Mouse (Mus musculus): ENCODE results near the gene Ak8. TPM values are rescaled to one million over a fixed set of nuclear protein-coding genes. Genes with fewer than 3 reads are reported as not detected.
A peak's percentile ranks its signal among the peaks of the same experiment; 100 is the strongest.

The Ak8 gene
- polyA plus RNA-seq (2014; fragmentation: Nextera tagmentation; extraction: Ambion mirVana): 0.19 and 1.3 TPM in 2 replicates

DNA sequence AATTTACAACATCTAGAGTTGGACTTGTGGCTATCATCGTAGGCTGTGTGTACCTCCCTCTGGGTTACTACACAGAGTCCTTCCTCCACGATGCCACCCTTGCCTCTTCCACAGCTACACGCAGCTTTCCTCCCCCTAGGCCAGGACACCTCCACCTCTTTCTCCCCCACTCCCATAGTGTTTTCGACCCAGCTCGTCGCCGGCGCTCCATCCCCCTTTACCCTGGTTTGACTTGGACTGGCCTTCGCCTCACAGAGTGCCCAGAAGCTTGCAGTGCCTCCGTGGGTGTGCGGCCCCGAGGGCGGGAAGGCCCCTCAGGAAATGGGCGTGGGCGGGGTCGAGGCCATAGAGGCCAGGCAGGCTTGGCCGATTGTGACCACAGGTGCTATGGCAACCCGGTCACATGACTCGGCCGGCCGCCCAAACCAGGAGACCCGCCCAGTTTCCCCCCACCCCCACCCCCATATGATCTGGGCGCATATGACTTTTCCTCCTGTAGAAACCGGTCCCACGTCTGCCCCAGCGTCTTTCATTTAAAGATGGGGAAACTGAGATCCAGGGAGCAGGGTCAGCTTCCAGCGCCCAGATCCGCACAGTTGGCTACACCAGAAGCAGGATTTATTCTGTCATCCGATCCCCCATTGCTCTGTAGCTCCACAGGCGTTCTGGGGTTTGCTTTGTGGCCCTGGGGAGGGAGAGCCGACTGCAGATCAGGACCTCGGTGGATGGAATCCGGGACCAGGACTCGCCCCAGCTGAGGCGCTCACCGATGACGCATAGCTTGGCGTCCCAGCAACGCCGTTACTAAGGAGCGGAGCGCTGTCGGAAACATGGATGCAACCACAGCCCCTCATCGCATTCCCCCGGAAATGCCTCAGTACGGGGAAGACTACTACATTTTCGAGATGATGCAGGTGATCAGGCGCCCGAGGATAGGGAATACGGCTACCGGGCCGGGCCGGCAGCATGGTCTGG, at the start of gene Ak8, which contains the start of gene Spaca9:
TSS of gene Ak8 (plus strand) at position 804 of the 975 bp plus-strand sequence.
TSS of gene Spaca9 (minus strand) at position 367 of the 975 bp plus-strand sequence.
- Histone ChIP-seq H3K4me3 (ENCODE audit: low read depth, low read length) (peak within 1 kb of the TSS; percentile 61), H3K27ac (ENCODE audit: low read depth) (0 out of 2 replicates have a peak within 1 kb of the TSS, but pooled peaks have one; percentile 11)

GRCm38 (mm10) chr2:28650526-28650925, 49.4 kb upstream of the Ak8 start:
- Histone ChIP-seq H3K36me3 (ENCODE audit: control insufficient read depth, insufficient read depth, low read length) (peaks cover 10% of the 10 kb centered on the region; the same call in 1 of the 2 replicates), H3K4me2 (ENCODE audit: low read length) (no peak overlapping the region), H3K9ac (ENCODE audit: low read length) (no peak overlapping the region), H3K27me3 (replicated peaks; ENCODE audit: control insufficient read depth, insufficient read depth, low read length) (no peaks in the 10 kb centered on the region), H3K9me3 (ENCODE audit: control insufficient read depth, low read length) (no peaks in the 10 kb centered on the region), H3K4me1 (replicated peaks; ENCODE audit: control insufficient read depth, insufficient read depth, low read length) (no peaks in the 10 kb centered on the region), H3K27ac (ENCODE audit: low read depth) (no peak overlapping the region), H3K4me3 (ENCODE audit: low read depth, low read length) (no peak overlapping the region)
- ATAC-seq (replicated peaks; ENCODE audit: low FRiP score, low TSS enrichment, low read depth) (no peak), DNase-seq (ENCODE audit: low spot score) (no peak)

More for the DNA sequence above, at the start of gene Ak8, which contains the start of gene Spaca9:
- Histone ChIP-seq H3K36me3 (ENCODE audit: control insufficient read depth, insufficient read depth, low read length) (no peaks in the 10 kb centered on the region), H3K4me1 (replicated peaks; ENCODE audit: control insufficient read depth, insufficient read depth, low read length) (peaks cover 12% of the 10 kb centered on the region), H3K4me2 (ENCODE audit: low read length) (peak within 1 kb of the TSS; percentile 96), H3K27me3 (replicated peaks; ENCODE audit: control insufficient read depth, insufficient read depth, low read length) (no peaks in the 10 kb centered on the region), H3K9ac (ENCODE audit: low read length) (peak within 1 kb of the TSS; percentile 59), H3K9me3 (ENCODE audit: control insufficient read depth, low read length) (no peaks in the 10 kb centered on the region)
- WGBS: under 1% methylated on average over 53 of the region's 53 CpGs
- ATAC-seq (replicated peaks; ENCODE audit: low FRiP score, low TSS enrichment, low read depth): peak; percentile 85
- DNase-seq (ENCODE audit: low spot score): peak; percentile 96

- ATAC-seq (replicated peaks; ENCODE audit: low FRiP score, low TSS enrichment, low read depth): no peak
- H3K4me1 ChIP-seq (replicated peaks; ENCODE audit: control insufficient read depth, insufficient read depth, low read length): no peaks in the 10 kb centered on the region
- H3K9me3 ChIP-seq (ENCODE audit: control insufficient read depth, low read length): no peaks in the 10 kb centered on the region
- H3K27ac ChIP-seq (ENCODE audit: low read depth): no peak overlapping the region
- no peak overlapping the region for H3K9ac ChIP-seq (ENCODE audit: low read length)
- WGBS: 92% methylated on average over 7 of the region's 7 CpGs
- H3K27me3 ChIP-seq (replicated peaks; ENCODE audit: control insufficient read depth, insufficient read depth, low read length): no peaks in the 10 kb centered on the region
- H3K4me2 ChIP-seq (ENCODE audit: low read length): no peak overlapping the region
- H3K4me3 ChIP-seq (ENCODE audit: low read depth, low read length): no peak overlapping the region
- peaks cover 27% of the 10 kb centered on the region for H3K36me3 ChIP-seq (ENCODE audit: control insufficient read depth, insufficient read depth, low read length)
- DNase-seq (ENCODE audit: low spot score): no peak
These were observed 46.6 kb upstream of the Ak8 start for GRCm38 (mm10) chr2:28653351-28653750.

- Histone ChIP-seq H3K36me3 (ENCODE audit: control insufficient read depth, insufficient read depth, low read length) (peaks cover 37% of the 10 kb centered on the region), H3K9ac (ENCODE audit: low read length) (no peak overlapping the region), H3K27me3 (replicated peaks; ENCODE audit: control insufficient read depth, insufficient read depth, low read length) (no peaks in the 10 kb centered on the region), H3K27ac (ENCODE audit: low read depth) (no peak overlapping the region), H3K9me3 (ENCODE audit: control insufficient read depth, low read length) (no peaks in the 10 kb centered on the region), H3K4me2 (ENCODE audit: low read length) (no peak overlapping the region), H3K4me3 (ENCODE audit: low read depth, low read length) (no peak overlapping the region), H3K4me1 (replicated peaks; ENCODE audit: control insufficient read depth, insufficient read depth, low read length) (no peaks in the 10 kb centered on the region)
- ATAC-seq (replicated peaks; ENCODE audit: low FRiP score, low TSS enrichment, low read depth): no peak
- no peak for DNase-seq (ENCODE audit: low spot score)
- WGBS: 65% methylated on average over 2 of the region's 2 CpGs
These were observed 45.7 kb upstream of the Ak8 start for GRCm38 (mm10) chr2:28654295-28654694.

DNA sequence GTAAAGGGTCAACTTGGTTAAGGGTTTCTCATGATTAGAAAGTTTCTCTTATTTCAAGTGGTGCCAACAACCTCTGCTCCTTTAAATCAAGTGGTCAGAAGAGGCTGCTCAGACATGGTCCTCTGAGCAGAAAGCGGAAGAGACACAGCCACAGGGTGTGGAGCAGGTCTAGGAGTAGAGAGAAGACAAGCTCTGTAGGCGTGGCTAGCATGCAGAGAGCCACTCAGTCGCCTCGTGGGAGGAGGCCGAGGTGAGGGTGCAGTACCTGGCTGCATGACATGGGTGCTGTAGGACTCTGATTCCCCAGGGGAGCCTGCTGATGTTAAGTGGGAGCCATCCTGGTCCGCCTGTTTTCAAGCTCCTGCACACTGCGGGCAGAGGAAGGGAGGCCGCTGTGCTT, 43.7 kb upstream of the Ak8 start:
- H3K4me1 ChIP-seq (replicated peaks; ENCODE audit: control insufficient read depth, insufficient read depth, low read length): no peaks in the 10 kb centered on the region
- peaks cover 52% of the 10 kb centered on the region for H3K36me3 ChIP-seq (ENCODE audit: control insufficient read depth, insufficient read depth, low read length)
- no peak overlapping the region for H3K27ac ChIP-seq (ENCODE audit: low read depth)
- H3K9ac ChIP-seq (ENCODE audit: low read length): no peak overlapping the region
- DNase-seq (ENCODE audit: low spot score) (no peak), ATAC-seq (replicated peaks; ENCODE audit: low FRiP score, low TSS enrichment, low read depth) (no peak)
- H3K27me3 ChIP-seq (replicated peaks; ENCODE audit: control insufficient read depth, insufficient read depth, low read length): no peaks in the 10 kb centered on the region
- H3K4me3 ChIP-seq (ENCODE audit: low read depth, low read length): no peak overlapping the region
- H3K4me2 ChIP-seq (ENCODE audit: low read length): no peak overlapping the region
- H3K9me3 ChIP-seq (ENCODE audit: control insufficient read depth, low read length): no peaks in the 10 kb centered on the region
- WGBS: 78% methylated on average over 8 of the region's 8 CpGs

GRCm38 (mm10) chr2:28662891-28663290, 37.1 kb upstream of the Ak8 start:
- Histone ChIP-seq H3K4me3 (ENCODE audit: low read depth, low read length) (no peak overlapping the region), H3K4me1 (replicated peaks; ENCODE audit: control insufficient read depth, insufficient read depth, low read length) (no peaks in the 10 kb centered on the region), H3K4me2 (ENCODE audit: low read length) (no peak overlapping the region), H3K9me3 (ENCODE audit: control insufficient read depth, low read length) (no peaks in the 10 kb centered on the region), H3K27me3 (replicated peaks; ENCODE audit: control insufficient read depth, insufficient read depth, low read length) (no peaks in the 10 kb centered on the region), H3K27ac (ENCODE audit: low read depth) (no peak overlapping the region), H3K9ac (ENCODE audit: low read length) (no peak overlapping the region), H3K36me3 (ENCODE audit: control insufficient read depth, insufficient read depth, low read length) (peaks cover 91% of the 10 kb centered on the region)
- 86% methylated on average over 3 of the region's 3 CpGs for WGBS
- no peak for DNase-seq (ENCODE audit: low spot score)
- ATAC-seq (replicated peaks; ENCODE audit: low FRiP score, low TSS enrichment, low read depth): no peak

DNA sequence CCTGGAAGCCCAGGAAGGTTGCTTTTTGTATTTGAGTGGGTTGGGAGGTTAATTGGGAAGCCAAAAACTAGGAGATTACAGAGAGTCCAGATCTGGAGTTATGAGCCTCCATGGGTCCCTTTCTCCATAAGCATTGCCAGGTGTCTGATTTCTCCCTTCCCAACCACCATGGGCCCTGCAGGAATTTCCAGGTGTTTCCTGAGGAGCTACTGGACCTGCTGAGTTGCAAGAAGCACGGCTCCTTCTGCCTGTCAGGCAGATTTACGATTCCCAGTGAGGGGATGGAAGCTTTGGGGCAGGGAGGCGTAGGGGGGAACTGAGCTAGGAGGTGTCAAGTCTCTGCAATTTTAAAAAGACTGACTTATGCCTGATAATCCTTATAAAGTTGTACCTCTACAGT, 34.1 kb upstream of the Ak8 start:
- Histone ChIP-seq H3K4me1 (replicated peaks; ENCODE audit: control insufficient read depth, insufficient read depth, low read length) (no peaks in the 10 kb centered on the region), H3K4me2 (ENCODE audit: low read length) (no peak overlapping the region), H3K4me3 (ENCODE audit: low read depth, low read length) (no peak overlapping the region), H3K9me3 (ENCODE audit: control insufficient read depth, low read length) (no peaks in the 10 kb centered on the region), H3K27ac (ENCODE audit: low read depth) (no peak overlapping the region), H3K27me3 (replicated peaks; ENCODE audit: control insufficient read depth, insufficient read depth, low read length) (no peaks in the 10 kb centered on the region), H3K9ac (ENCODE audit: low read length) (no peak overlapping the region), H3K36me3 (ENCODE audit: control insufficient read depth, insufficient read depth, low read length) (peaks cover 88% of the 10 kb centered on the region)
- WGBS: 57% methylated on average over 3 of the region's 3 CpGs
- no peak for ATAC-seq (replicated peaks; ENCODE audit: low FRiP score, low TSS enrichment, low read depth)
- no peak for DNase-seq (ENCODE audit: low spot score)

DNA sequence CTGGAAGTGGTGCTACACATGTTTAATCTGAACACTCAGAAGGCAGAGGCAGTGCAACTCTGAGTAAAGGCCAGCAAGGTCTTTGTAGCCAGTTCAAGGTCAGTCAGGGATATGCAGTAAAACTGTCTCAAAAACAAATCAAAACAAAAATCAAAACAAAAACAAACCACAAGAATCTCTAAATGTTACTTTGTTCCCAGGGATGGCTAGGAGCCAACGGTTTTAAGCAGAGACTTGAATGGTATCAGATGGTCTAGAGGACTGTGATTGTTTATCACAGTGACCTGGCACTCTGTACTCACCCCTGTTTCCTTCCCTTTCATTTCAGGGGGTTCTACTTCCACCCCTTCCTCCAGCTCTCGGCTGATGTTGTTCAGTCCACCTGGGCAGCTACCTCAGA, 28.5 kb upstream of the Ak8 start:
- peaks cover 87% of the 10 kb centered on the region for H3K36me3 ChIP-seq (ENCODE audit: control insufficient read depth, insufficient read depth, low read length)
- no peak overlapping the region for H3K9ac ChIP-seq (ENCODE audit: low read length)
- WGBS: 78% methylated on average over 2 of the region's 2 CpGs
- H3K27me3 ChIP-seq (replicated peaks; ENCODE audit: control insufficient read depth, insufficient read depth, low read length): no peaks in the 10 kb centered on the region
- no peak overlapping the region for H3K27ac ChIP-seq (ENCODE audit: low read depth)
- no peak overlapping the region for H3K4me3 ChIP-seq (ENCODE audit: low read depth, low read length)
- no peak for DNase-seq (ENCODE audit: low spot score)
- H3K9me3 ChIP-seq (ENCODE audit: control insufficient read depth, low read length): no peaks in the 10 kb centered on the region
- no peak for ATAC-seq (replicated peaks; ENCODE audit: low FRiP score, low TSS enrichment, low read depth)
- no peak overlapping the region for H3K4me2 ChIP-seq (ENCODE audit: low read length)
- no peaks in the 10 kb centered on the region for H3K4me1 ChIP-seq (replicated peaks; ENCODE audit: control insufficient read depth, insufficient read depth, low read length)
